Mouse (Mus musculus) thymus, adult 2 months (tissue): ENCODE measurements at regions not wholly inside any gene's neighbourhood (a gene's known extent, or its start where the extent isn't known, plus 50 kb on each side); places are given as distances from the start of the nearest gene placed in this dataset.

Source experiments
- DNase-seq: peaks from one replicate; pipeline ENCODE4 v3.0.0; 2021
- H3K27ac ChIP-seq: fragments of 200-500 bp; 2 replicates; pipeline ENCODE4 v1.5.1; 2012; ENCODE audit warnings: low read length, control low read depth; ENCODE audit not compliant: control insufficient read depth, insufficient read depth
- H3K27me3 ChIP-seq: fragments of 200-500 bp; 2 replicates; pipeline ENCODE4 v1.6.1; 2012; ENCODE audit warnings: mild to moderate bottlenecking, low read length, moderate library complexity, mixed read lengths; ENCODE audit not compliant: control insufficient read depth, insufficient read depth
- H3K36me3 ChIP-seq: fragments of 200-500 bp; 2 replicates; pipeline ENCODE4 v1.6.1; 2012; ENCODE audit warnings: mild to moderate bottlenecking, low read length, moderate library complexity; ENCODE audit not compliant: control insufficient read depth, insufficient read depth
- H3K4me1 ChIP-seq: fragments of 200-500 bp; replicated peaks from 2 replicates; pipeline ENCODE4 v1.6.1; 2012; ENCODE audit warnings: low read length; ENCODE audit not compliant: control insufficient read depth, insufficient read depth
- H3K4me3 ChIP-seq: fragments of 200-500 bp; 2 replicates; pipeline ENCODE4 v1.5.1; 2012; ENCODE audit warnings: mild to moderate bottlenecking, low read length, control low read depth, moderate library complexity; ENCODE audit not compliant: control insufficient read depth, insufficient read depth
- POLR2A ChIP-seq: fragments of 200-500 bp; IDR thresholded peaks from 2 replicates; pipeline ENCODE4 v1.6.1; 2012; ENCODE audit warnings: mild to moderate bottlenecking, low read length, control low read depth, moderate library complexity; ENCODE audit not compliant: control insufficient read depth, poor library complexity, insufficient read depth; ENCODE audit errors: extremely low read depth
- WGBS: fragments of 180-500 bp; shearing (Covaris S2); methylation state at CpG from one replicate; pipeline ENCODE4 v1.1.7; 2018; 5-methylcytosine and 5-hydroxymethylcytosine counted together

GRCm38 (mm10) chr2:50347486-50348265 is 51.1 kb upstream of the Mmadhc start:
- DNase-seq, result no peak
- Histone ChIP-seq H3K27ac (no peak overlapping the region), H3K4me1 (no peaks in the 10 kb centered on the region), H3K27me3 (no peaks in the 10 kb centered on the region), H3K4me3 (no peak overlapping the region), H3K36me3 (no peaks in the 10 kb centered on the region)
- no peak for TF ChIP-seq POLR2A
- WGBS, result 96% methylated on average over 10 of the region's 10 CpGs
